ENCODE assay signal across 12 mouse cellular contexts in the genomic region with DNA sequence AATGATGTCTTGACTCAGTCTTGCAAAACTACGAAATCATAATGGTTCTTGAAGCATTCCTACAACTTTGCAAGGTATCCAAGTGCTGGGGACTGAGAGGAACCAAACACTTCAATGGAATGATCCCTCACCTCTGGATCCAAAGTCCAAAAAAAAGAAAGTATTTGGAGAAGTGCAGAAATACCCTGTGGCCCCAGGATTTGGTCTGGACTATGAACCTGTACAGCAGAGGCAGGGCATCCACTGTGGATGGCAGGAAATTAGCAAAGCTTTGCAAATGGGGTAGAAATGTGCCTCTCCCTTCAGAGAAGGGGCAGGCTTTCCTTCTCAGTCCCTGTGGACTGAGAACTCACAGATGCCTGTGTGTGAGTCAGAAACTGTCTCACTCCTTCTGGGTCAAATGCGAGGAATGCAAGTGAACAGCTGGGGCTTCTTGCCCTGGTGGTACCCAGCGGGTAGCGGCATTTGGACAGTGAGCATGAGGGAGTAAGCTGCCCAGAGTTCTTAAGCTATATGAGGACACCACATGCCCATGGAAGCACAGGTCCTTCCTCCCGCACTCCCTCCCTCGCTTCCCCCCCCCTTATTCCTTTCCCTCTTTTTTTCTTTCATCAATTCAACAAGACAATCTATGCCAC.
DNase-seq lines count a peak whose midpoint lies in the region; ATAC-seq and TF ChIP-seq lines count a peak whose summit lies in the region.
"Had no signal": no experiment of that assay in that cellular context is flagged by ENCODE, and none has a peak within 500 bp of the region (broad histone marks: within the 10 kb centered on the region; RNA-seq: fewer than 3 reads in every experiment).

No protein-coding gene starts in this region.

- in situ Hi-C loops in Patski (cut with MboI; ENCODE audit: low pct_unique_long_range_greater_than_20kb) = no loop called here

- POLR2A ChIA-PET in Patski (lab: Charles Lee) = interaction anchor here (0.8 to 1.0 kb wide), 2 partner anchors 9 to 11 kb away, joined by 3 to 4 read pairs; no protein-coding TSS in a partner anchor

- ATAC-seq in Patski = peak; percentile 68
- ATAC-seq in embryonic facial prominence, embryonic 14.5 days (ENCODE audit: low read depth) = no peak

- no peak overlapping the region for H3K4me2 ChIP-seq in embryonic facial prominence, embryonic 14.5 days (ENCODE audit: low read depth, low read length)
- H3K4me2 ChIP-seq: liver, embryonic 15.5 days had no signal

- H3K4me1 ChIP-seq in embryonic facial prominence, embryonic 14.5 days (ENCODE audit: control insufficient read depth, insufficient read depth, low read length) = peaks cover 30% of the 10 kb centered on the region
- H3K4me1 ChIP-seq in limb, embryonic 10.5 days = peaks cover 31% of the 10 kb centered on the region

- no peaks in the 10 kb centered on the region for H3K27me3 ChIP-seq in Patski
- H3K27me3 ChIP-seq in embryonic facial prominence, embryonic 14.5 days (replicated peaks; ENCODE audit: control insufficient read depth, insufficient read depth, low read length) = no peaks in the 10 kb centered on the region
- no peaks in the 10 kb centered on the region for H3K27me3 ChIP-seq in limb, embryonic 10.5 days (ENCODE audit: low read depth, poor library complexity, severe bottlenecking)
- H3K27me3 ChIP-seq: liver, embryonic 15.5 days had no signal

- 84% methylated on average over 6 of the region's 6 CpGs for WGBS in embryonic facial prominence, embryonic 14.5 days
- WGBS in limb, embryonic 10.5 days = 96% methylated on average over 6 of the region's 6 CpGs

- H3K9me3 ChIP-seq in embryonic facial prominence, embryonic 14.5 days (ENCODE audit: control insufficient read depth, low read length) = 0 out of 2 replicates have a peak, but pooled peaks cover 4% of the 10 kb centered on the region
- H3K9me3 ChIP-seq in limb, embryonic 10.5 days (replicated peaks) = no peaks in the 10 kb centered on the region
- H3K9me3 ChIP-seq: G1E; liver, embryonic 15.5 days had no signal

- no peak overlapping the region for H3K9ac ChIP-seq in embryonic facial prominence, embryonic 14.5 days (ENCODE audit: low read depth, low read length)
- H3K9ac ChIP-seq: liver, embryonic 15.5 days had no signal

- H3K27ac ChIP-seq in embryonic facial prominence, embryonic 14.5 days (replicated peaks; ENCODE audit: low read depth, low read length) = peak overlapping the region; percentile 88
- H3K27ac ChIP-seq in limb, embryonic 10.5 days = peak overlapping the region; percentile 36; the same call in 1 of the 2 replicates
- H3K27ac ChIP-seq: liver, embryonic 15.5 days had no signal

- CTCF ChIA-PET in Patski (lab: Charles Lee) = interaction anchor here (1.4 to 1.6 kb wide), 2 partner anchors 182 to 185 kb away, joined by 3 to 4 read pairs; no protein-coding TSS in a partner anchor

- DNase-seq in kidney, adult 11 months = peak; percentile 64
- DNase-seq in kidney, postnatal 10 days = no peak
- DNase-seq in Patski (ENCODE audit: low read depth, low spot score) = no peak
- peak; percentile 45 for DNase-seq in embryonic facial prominence, embryonic 14.5 days (ENCODE audit: low spot score)
- no peak for DNase-seq in limb, embryonic 10.5 days (ENCODE audit: low spot score)
- DNase-seq in cerebellum, adult 9-10 months = no peak
- DNase-seq in cerebellum, postnatal 25 days = no peak
- no peak for DNase-seq in embryo, embryonic 10.5 days (ENCODE audit: low spot score)
- DNase-seq: adrenal gland, postnatal 10 days; cerebellum, adult 2 months had no signal

- no peak for TF ChIP-seq CTCF in Patski (IDR thresholded peaks at IDR 0.05)

- H3K36me3 ChIP-seq in embryonic facial prominence, embryonic 14.5 days (ENCODE audit: control insufficient read depth, insufficient read depth, low read length) = 0 out of 2 replicates have a peak, but pooled peaks cover 3% of the 10 kb centered on the region
- no peaks in the 10 kb centered on the region for H3K36me3 ChIP-seq in limb, embryonic 10.5 days
- H3K36me3 ChIP-seq: G1E; liver, embryonic 15.5 days had no signal

- H3K4me3 ChIP-seq in embryonic facial prominence, embryonic 14.5 days (ENCODE audit: low read depth, low read length) = no peak overlapping the region
- no peak overlapping the region for H3K4me3 ChIP-seq in limb, embryonic 10.5 days
- H3K4me3 ChIP-seq: liver, embryonic 15.5 days had no signal

Comparison
In these comparisons a context has a peak if more than half of its experiments do, and no peak if none do; other contexts are left out.
1. DNase-seq: peak in kidney, adult 11 months (single experiment) and embryonic facial prominence, embryonic 14.5 days (single experiment); none in kidney, postnatal 10 days (single experiment), Patski (single experiment), limb, embryonic 10.5 days (single experiment), cerebellum, adult 9-10 months (single experiment), cerebellum, postnatal 25 days (0 of 2) and embryo, embryonic 10.5 days (single experiment).